Mouse (Mus musculus) megakaryocyte, adult 5-6 weeks (primary cell): ENCODE data around the gene Cap2. TPM values are rescaled to one million over a fixed set of nuclear protein-coding genes. Genes with fewer than 3 reads are reported as not detected.

Experiments
- ATAC-seq: 2 replicates; pipeline ENCODE4 v1.8.0; 2016; ENCODE audit warnings: mild to moderate bottlenecking, inconsistent platforms; ENCODE audit not compliant: poor library complexity, severe bottlenecking
- total RNA-seq, 2 experiments: library from RNA; stranded (forward) in 1 of 2; stranded (reverse) in 1 of 2; fragments of 153-499, 151-499 nt in 1 of 2; fragments of 221-1000, 200-1000 nt in 1 of 2; gene quantifications; 2 replicates each; pipeline versions ENCODE4 v1.2.3 to v1.2.4; 2015 to 2017

Gene Cap2
- total RNA-seq, 2 experiments from 2014 or later = not detected

- ATAC-seq = no peak
These were observed 23.9 kb downstream of the Cap2 start for GRCm38 (mm10) chr13:46525295-46526255.

GRCm38 (mm10) chr13:46526645-46527044 lies 25.0 kb downstream of the Cap2 start:
- ATAC-seq = no peak

- ATAC-seq = no peak
These were observed 25.7 kb downstream of the Cap2 start for GRCm38 (mm10) chr13:46527340-46527739.

- ATAC-seq = no peak
These were observed 27.4 kb downstream of the Cap2 start for GRCm38 (mm10) chr13:46529037-46529436.

- ATAC-seq = no peak
These were observed 28.9 kb downstream of the Cap2 start for GRCm38 (mm10) chr13:46530546-46530945.

- no peak for ATAC-seq
These were observed 30.0 kb downstream of the Cap2 start for GRCm38 (mm10) chr13:46531676-46532075.

GRCm38 (mm10) chr13:46532276-46532675 lies 30.6 kb downstream of the Cap2 start:
- no peak for ATAC-seq

- ATAC-seq = no peak
These were observed 31.9 kb downstream of the Cap2 start for GRCm38 (mm10) chr13:46533342-46534129.

- ATAC-seq = no peak
These were observed 32.7 kb downstream of the Cap2 start for GRCm38 (mm10) chr13:46534171-46534968.

- no peak for ATAC-seq
These were observed 33.5 kb downstream of the Cap2 start for GRCm38 (mm10) chr13:46534969-46535785.

- ATAC-seq = no peak
These were observed 37.6 kb downstream of the Cap2 start for GRCm38 (mm10) chr13:46539284-46539683.

- no peak for ATAC-seq
These were observed 39.3 kb downstream of the Cap2 start for GRCm38 (mm10) chr13:46540943-46541342.

GRCm38 (mm10) chr13:46542782-46543181 lies 41.1 kb downstream of the Cap2 start:
- ATAC-seq = no peak

GRCm38 (mm10) chr13:46544608-46545007 lies 43.0 kb downstream of the Cap2 start:
- no peak for ATAC-seq

GRCm38 (mm10) chr13:46545081-46545480 lies 43.4 kb downstream of the Cap2 start:
- ATAC-seq = no peak

- ATAC-seq = no peak
These were observed 45.2 kb downstream of the Cap2 start for GRCm38 (mm10) chr13:46546846-46547245.

- no peak for ATAC-seq
These were observed 45.6 kb downstream of the Cap2 start for GRCm38 (mm10) chr13:46547253-46547652.

GRCm38 (mm10) chr13:46548132-46548531 lies 46.5 kb downstream of the Cap2 start:
- ATAC-seq = no peak

- no peak for ATAC-seq
These were observed 47.0 kb downstream of the Cap2 start for GRCm38 (mm10) chr13:46548600-46549179.

- no peak for ATAC-seq
These were observed 49.0 kb downstream of the Cap2 start for GRCm38 (mm10) chr13:46550627-46551026.
